Mouse (Mus musculus): ENCODE data around the gene Trnp1. TPM values are rescaled to one million over a fixed set of nuclear protein-coding genes. Genes with fewer than 3 reads are reported as not detected.

The Trnp1 gene
- total RNA-seq (2023; ENCODE audit: inconsistent age): 0.81 TPM in 1 of 4 replicates, not detected in the others

GRCm38 (mm10) chr4:133498160-133498724 lies at the start of gene Trnp1:
Gene Trnp1, minus strand, starts transcription at chr4:133498550.

GRCm38 (mm10) chr4:133545272-133546231 lies 47.2 kb upstream of the Trnp1 start, which contains the start of gene Nudc:
Gene Nudc, minus strand, starts transcription at chr4:133545996.

GRCm38 (mm10) chr4:133518601-133519368 lies 20.4 kb upstream of the Trnp1 start, which contains the start of gene Kdf1:
Gene Kdf1, plus strand, starts transcription at chr4:133518963.

DNA sequence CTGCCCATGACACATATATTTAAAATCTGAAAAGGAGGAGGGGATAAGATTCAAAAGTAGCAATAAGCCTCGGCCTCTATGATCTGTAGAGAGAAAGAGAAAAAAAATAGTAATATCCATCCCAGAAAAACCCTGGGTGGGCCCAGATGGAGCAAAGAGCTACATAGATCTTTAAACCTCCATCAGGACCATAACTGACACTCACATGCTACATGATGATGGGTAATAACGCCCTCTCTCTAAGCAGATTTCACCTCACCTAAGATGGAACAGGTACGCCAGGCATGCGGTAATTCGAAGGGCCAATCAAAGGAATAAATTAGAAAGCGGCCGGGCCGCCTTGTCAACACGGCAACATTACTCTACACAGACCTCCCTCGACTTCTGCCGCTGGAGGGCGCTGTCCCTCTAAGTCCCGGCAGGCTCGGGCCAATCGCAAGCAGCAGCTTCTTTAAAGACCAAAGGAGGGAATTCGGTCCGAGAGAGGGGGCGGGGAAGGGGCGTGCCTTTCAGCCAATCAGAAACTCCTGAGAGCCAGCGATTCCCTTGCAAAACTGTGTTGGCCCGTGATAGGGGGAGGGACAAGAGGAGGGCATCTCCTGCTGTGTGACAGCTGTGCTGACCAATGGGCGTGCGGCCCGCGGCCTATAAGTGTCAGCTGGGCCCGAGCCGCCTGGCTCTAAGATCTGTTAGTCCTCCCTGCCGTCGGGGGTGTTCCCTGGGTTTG lies 18.7 kb downstream of the Trnp1 start, which contains the start of gene Tent5b:
Gene Tent5b (plus strand): TSS at position 675 of the 727 bp plus-strand sequence.

Other genes with a start within 250 kb of the Trnp1 start
- gene Sytl1, start 235.4 kb downstream of the Trnp1 start, total RNA-seq (2023; ENCODE audit: inconsistent age): 0.78 to 1.3 TPM (median 0.98 TPM) in 4 replicates
- gene Tmem222, start 220.8 kb downstream of the Trnp1 start, total RNA-seq (2023; ENCODE audit: inconsistent age): 45.5 to 59.9 TPM (median 55.0 TPM) in 4 replicates
- gene Wdtc1, start 145.1 kb downstream of the Trnp1 start, total RNA-seq (2023; ENCODE audit: inconsistent age): 39.5 to 56.0 TPM (median 41.1 TPM) in 4 replicates
- gene Slc9a1, start 128.8 kb downstream of the Trnp1 start, total RNA-seq (2023; ENCODE audit: inconsistent age): 45.8 to 52.1 TPM (median 48.3 TPM) in 4 replicates
- gene Tent5b, start 18.4 kb downstream of the Trnp1 start, total RNA-seq (2023; ENCODE audit: inconsistent age): not detected in 4 replicates
- not detected in 4 replicates for gene Kdf1, start 20.4 kb upstream of the Trnp1 start, total RNA-seq (2023; ENCODE audit: inconsistent age)
- 84.5 to 99.2 TPM (median 93.2 TPM) in 4 replicates for gene Nudc, start 47.4 kb upstream of the Trnp1 start, total RNA-seq (2023; ENCODE audit: inconsistent age)
- not detected in 4 replicates for gene Nr0b2, start 54.8 kb upstream of the Trnp1 start, total RNA-seq (2023; ENCODE audit: inconsistent age)
- 25.3 to 28.1 TPM (median 25.7 TPM) in 4 replicates for gene Gpatch3, start 76.2 kb upstream of the Trnp1 start, total RNA-seq (2023; ENCODE audit: inconsistent age)
- gene Gpn2, start 85.8 kb upstream of the Trnp1 start, total RNA-seq (2023; ENCODE audit: inconsistent age): 24.6 to 30.2 TPM (median 25.9 TPM) in 4 replicates
- 40.0 to 53.1 TPM (median 48.7 TPM) in 4 replicates for gene Sfn, start 103.6 kb upstream of the Trnp1 start, total RNA-seq (2023; ENCODE audit: inconsistent age)
- 227 to 260 TPM (median 255 TPM) in 4 replicates for gene Zdhhc18, start 151.6 kb upstream of the Trnp1 start, total RNA-seq (2023; ENCODE audit: inconsistent age)
- 18.4 to 20.5 TPM (median 20.3 TPM) in 4 replicates for gene Pigv, start 174.1 kb upstream of the Trnp1 start, total RNA-seq (2023; ENCODE audit: inconsistent age)

All from B cell, adult (primary cell).